Mouse (Mus musculus) liver, adult 2 months (tissue): ENCODE data around the gene Tmbim6.

Experiments used
- CTCF ChIP-seq: fragments of 200-500 bp; IDR thresholded peaks from 2 replicates; pipeline ENCODE4 v1.5.1; 2011; ENCODE audit warnings: low read depth, low read length, control low read depth
- POLR2A ChIP-seq: fragments of 200-500 bp; IDR thresholded peaks from 2 replicates; pipeline ENCODE4 v1.6.1; 2011; ENCODE audit warnings: low read length, control low read depth; ENCODE audit not compliant: insufficient read depth; ENCODE audit errors: extremely low read depth

DNA sequence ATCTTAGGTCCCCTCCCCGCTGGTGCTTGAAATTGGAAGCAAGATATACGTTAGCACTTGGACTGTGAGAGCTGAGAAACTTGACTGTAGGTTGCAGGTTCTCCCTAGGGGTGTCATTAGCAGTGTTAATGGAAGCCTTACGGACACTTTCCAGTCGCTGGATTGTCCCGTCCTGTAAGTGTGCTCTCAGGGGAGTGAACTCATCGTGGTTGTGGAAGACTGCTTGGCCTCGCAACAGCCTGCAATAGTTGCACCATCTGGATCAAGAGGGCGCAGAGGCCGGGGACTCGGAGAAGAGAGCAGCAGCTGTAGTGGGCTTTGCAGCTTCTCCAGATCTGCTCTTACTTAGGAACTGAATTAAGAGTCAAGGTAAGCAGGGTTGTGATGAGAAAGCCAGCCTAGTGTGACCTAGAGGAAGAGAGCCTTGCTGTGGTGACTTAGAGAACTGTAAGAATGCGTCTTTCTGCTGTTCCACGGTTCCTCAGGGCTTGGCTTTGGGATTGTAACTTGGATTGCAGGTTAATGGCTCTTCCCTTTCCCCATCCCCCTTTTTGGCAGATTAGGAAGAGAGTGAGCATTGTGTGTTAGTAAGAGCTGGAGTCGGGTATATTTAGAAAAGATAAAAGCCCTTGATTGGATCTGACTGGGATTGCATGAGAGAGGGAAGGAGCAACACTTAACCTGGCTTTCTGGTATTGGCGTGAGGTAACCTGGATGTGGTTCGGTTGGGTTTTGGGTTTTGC lies 7.0 kb downstream of the Tmbim6 start:
- no peak for TF ChIP-seq CTCF
- TF ChIP-seq POLR2A: no peak
